Mouse (Mus musculus) limb, embryonic 10.5 days (tissue): ENCODE data around the gene Cpsf6. TPM values are rescaled to one million over a fixed set of nuclear protein-coding genes. Genes with fewer than 3 reads are reported as not detected.

ENCODE experiments used
- DNase-seq: peaks from one replicate; pipeline ENCODE4 v3.0.0-alpha.2; 2017; ENCODE audit warnings: low spot score
- H3K27ac ChIP-seq: fragments of 300-500 bp; sonication (generic); 2 replicates; pipeline ENCODE4 v1.5.1; 2016; ENCODE audit warnings: mild to moderate bottlenecking
- H3K27me3 ChIP-seq: fragments of 300-500 bp; sonication (generic); 2 replicates; pipeline ENCODE4 v1.6.1; 2016; ENCODE audit warnings: low read depth, mild to moderate bottlenecking; ENCODE audit not compliant: poor library complexity, severe bottlenecking
- H3K36me3 ChIP-seq: fragments of 300-500 bp; sonication (generic); 2 replicates; pipeline ENCODE4 v1.6.1; 2016; ENCODE audit warnings: mild to moderate bottlenecking, moderate library complexity
- H3K4me1 ChIP-seq: fragments of 300-500 bp; sonication (generic); 2 replicates; pipeline ENCODE4 v1.6.1; 2016
- H3K4me3 ChIP-seq: fragments of 300-500 bp; sonication (generic); 2 replicates; pipeline ENCODE4 v1.5.1; 2016; ENCODE audit warnings: mild to moderate bottlenecking, moderate library complexity
- H3K9me3 ChIP-seq: fragments of 300-500 bp; sonication (generic); replicated peaks from 2 replicates; pipeline ENCODE4 v1.6.1; 2016; ENCODE audit warnings: mild to moderate bottlenecking
- WGBS: fragments of 180-500 bp; shearing (Covaris S2); methylation state at CpG from one replicate; pipeline ENCODE4 v1.1.7; 2016; 5-methylcytosine and 5-hydroxymethylcytosine counted together
- polyA plus RNA-seq: library from polyadenylated mRNA; unstranded; fragments of >200 nt; fragmentation: Nextera tagmentation; extraction: Ambion mirVana; gene quantifications from 2 replicates; pipeline ENCODE4 v1.2.1, GENCODE M21; 2016

Cpsf6 gene
- 230 and 235 TPM in 2 replicates for polyA plus RNA-seq

DNA sequence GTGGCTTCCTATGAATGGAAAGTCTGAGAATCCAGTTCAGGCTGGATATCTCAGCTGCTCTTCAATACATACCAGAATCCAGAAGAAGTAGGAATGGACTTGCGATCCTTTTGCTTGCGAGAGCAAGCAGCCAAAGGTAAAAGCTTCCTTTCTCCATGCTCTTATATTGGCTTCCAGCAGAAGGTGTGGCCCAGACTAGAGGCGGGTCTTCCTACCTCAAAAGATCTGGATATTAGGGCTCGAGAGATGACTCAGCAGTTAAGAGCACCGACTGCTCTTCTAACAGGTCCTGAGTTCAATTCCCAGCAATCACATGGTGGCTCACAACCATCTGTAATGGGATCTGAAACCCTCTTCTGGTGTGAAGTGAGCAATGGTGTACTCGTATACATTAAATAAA lies at the start of gene Cpsf6:
Cpsf6 (minus strand) TSS at position 108 of the 400 bp plus-strand sequence.
- no peak within 1 kb of the TSS for H3K4me3 ChIP-seq
- peaks cover 5% of the 10 kb centered on the region for H3K4me1 ChIP-seq
- no peaks in the 10 kb centered on the region for H3K36me3 ChIP-seq
- 90% methylated on average over 6 of the region's 6 CpGs for WGBS
- H3K9me3 ChIP-seq = no peaks in the 10 kb centered on the region
- H3K27ac ChIP-seq = no peak within 1 kb of the TSS
- H3K27me3 ChIP-seq = no peaks in the 10 kb centered on the region
- no peak for DNase-seq

DNA sequence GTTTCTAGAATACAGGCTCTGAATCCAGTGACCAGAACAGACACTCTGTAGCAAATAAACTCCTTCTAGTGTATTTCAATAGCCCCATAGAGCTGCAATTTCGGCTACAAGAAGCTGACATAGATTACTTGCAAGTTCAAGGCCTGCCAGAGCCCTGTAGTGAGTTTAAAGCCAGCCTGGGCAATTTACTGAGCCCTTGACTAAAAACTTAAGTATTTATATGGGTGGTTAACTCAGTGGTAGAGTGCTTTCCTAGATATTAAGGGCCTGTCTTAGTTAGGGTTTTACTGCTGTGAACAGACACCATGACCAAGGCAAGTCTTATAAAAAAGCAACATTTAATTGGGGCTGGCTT lies 46.8 kb upstream of the Cpsf6 start:
- 77% methylated on average over 1 of the region's 1 CpGs for WGBS
- no peaks in the 10 kb centered on the region for H3K9me3 ChIP-seq
- peaks cover 6% of the 10 kb centered on the region; the same call in 1 of the 2 replicates for H3K27me3 ChIP-seq
- no peaks in the 10 kb centered on the region for H3K36me3 ChIP-seq
- no peaks in the 10 kb centered on the region for H3K4me1 ChIP-seq
- no peak overlapping the region for H3K4me3 ChIP-seq
- DNase-seq = no peak
- no peak overlapping the region for H3K27ac ChIP-seq

DNA sequence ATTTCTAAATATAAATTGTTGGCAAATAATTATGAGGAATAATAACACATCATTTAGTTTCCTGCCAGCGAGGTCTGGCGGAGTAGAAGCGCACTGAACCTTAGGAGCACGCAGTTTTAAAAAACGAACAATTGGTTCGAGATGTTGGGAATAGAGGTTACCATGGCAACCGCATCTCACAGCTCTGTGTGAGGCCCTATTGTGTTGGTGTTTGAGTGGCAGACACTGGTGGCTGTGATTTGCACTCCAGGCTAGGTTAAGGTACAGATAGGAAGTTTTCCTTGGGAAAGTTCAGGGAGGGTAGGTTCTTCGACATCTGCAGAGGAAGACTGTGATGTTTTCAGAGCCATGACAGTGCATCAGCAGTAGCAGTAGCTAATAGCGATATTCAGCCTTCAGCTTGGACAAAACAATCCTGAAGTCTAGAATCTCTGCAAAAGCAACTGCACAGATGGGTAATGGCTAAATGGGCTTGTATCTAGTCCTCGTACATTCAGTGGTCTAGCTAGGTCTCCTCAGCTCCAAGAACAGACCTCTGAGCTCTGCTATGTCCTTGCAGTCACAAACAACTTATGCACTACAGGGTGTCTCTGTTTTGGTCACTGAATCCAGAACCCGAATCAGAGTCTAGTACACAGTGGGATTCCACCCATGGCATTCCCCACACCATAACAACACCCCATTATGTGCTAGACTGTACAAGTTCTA lies 46.2 kb upstream of the Cpsf6 start:
- peaks cover 9% of the 10 kb centered on the region; the same call in 1 of the 2 replicates for H3K27me3 ChIP-seq

DNA sequence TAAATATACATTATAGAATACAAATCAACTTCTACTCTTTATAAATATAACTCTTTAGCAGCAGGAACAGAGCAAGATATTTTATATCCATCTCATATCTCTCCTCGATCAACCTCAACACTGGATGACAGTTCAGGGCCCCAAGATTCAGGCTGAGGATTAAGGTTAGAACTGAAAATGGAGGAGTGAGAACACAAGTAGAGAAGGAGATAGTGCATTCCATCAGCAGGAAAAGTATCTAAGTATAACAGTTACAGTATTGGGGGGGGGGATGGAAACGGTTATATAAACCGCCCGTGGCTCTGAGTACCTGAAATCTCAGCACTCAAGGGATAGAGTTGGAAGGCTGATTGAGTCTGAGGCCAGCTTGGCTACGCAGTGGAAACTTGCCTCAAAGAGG lies 45.2 kb upstream of the Cpsf6 start:
- H3K4me1 ChIP-seq = no peaks in the 10 kb centered on the region
- no peaks in the 10 kb centered on the region for H3K36me3 ChIP-seq
- no peaks in the 10 kb centered on the region for H3K9me3 ChIP-seq
- WGBS = 92% methylated on average over 5 of the region's 5 CpGs
- no peak overlapping the region for H3K4me3 ChIP-seq
- H3K27ac ChIP-seq = no peak overlapping the region
- DNase-seq = no peak
- peaks cover 17% of the 10 kb centered on the region; the same call in 1 of the 2 replicates for H3K27me3 ChIP-seq

More for the DNA sequence above, 46.2 kb upstream of the Cpsf6 start:
- 60% methylated on average over 11 of the region's 11 CpGs for WGBS
- Histone ChIP-seq H3K36me3 (no peaks in the 10 kb centered on the region), H3K4me1 (no peaks in the 10 kb centered on the region), H3K4me3 (no peak overlapping the region), H3K27ac (no peak overlapping the region), H3K9me3 (no peaks in the 10 kb centered on the region)
- DNase-seq = no peak

DNA sequence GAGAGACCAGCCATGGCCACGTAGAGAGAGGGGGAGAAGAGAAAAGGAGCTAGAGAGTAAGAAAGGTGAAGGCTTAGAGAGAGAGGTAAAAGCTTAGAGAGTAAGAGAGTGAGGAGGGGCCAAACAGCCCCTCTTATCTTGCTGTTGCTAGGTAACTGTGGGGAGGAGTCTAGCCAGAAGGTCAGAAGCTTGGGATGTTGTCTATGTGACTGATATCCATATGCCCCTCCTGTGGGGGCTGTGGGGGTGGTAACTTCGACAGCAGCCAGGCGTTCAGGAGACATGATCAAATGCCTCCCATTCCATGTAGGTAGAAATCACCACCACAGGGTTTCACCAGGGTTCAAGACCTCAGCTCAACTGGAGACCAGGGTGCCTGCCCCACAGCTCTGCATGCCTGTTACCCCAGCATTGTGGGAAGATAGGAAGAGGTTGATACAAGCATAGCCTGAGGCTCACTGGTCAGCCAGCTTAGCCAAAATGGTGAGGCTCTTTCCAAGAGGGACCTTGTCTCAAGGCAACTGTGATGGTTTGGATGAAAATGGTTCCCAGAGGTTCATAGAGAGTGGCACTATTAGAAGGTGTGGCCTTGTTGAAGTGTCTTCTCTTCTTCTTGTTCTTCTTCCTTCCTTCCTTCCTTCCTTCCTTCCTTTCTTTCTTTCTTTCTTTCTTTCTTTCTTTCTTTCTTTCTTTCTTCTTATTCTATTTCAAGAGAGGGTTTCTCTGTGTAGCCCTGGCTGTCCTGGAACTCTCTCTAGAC lies 44.5 kb upstream of the Cpsf6 start:
- Histone ChIP-seq H3K4me1 (no peaks in the 10 kb centered on the region), H3K36me3 (no peaks in the 10 kb centered on the region), H3K4me3 (no peak overlapping the region), H3K27ac (no peak overlapping the region), H3K9me3 (no peaks in the 10 kb centered on the region), H3K27me3 (peaks cover 23% of the 10 kb centered on the region; the same call in 1 of the 2 replicates)
- WGBS = 66% methylated on average over 3 of the region's 3 CpGs
- no peak for DNase-seq

DNA sequence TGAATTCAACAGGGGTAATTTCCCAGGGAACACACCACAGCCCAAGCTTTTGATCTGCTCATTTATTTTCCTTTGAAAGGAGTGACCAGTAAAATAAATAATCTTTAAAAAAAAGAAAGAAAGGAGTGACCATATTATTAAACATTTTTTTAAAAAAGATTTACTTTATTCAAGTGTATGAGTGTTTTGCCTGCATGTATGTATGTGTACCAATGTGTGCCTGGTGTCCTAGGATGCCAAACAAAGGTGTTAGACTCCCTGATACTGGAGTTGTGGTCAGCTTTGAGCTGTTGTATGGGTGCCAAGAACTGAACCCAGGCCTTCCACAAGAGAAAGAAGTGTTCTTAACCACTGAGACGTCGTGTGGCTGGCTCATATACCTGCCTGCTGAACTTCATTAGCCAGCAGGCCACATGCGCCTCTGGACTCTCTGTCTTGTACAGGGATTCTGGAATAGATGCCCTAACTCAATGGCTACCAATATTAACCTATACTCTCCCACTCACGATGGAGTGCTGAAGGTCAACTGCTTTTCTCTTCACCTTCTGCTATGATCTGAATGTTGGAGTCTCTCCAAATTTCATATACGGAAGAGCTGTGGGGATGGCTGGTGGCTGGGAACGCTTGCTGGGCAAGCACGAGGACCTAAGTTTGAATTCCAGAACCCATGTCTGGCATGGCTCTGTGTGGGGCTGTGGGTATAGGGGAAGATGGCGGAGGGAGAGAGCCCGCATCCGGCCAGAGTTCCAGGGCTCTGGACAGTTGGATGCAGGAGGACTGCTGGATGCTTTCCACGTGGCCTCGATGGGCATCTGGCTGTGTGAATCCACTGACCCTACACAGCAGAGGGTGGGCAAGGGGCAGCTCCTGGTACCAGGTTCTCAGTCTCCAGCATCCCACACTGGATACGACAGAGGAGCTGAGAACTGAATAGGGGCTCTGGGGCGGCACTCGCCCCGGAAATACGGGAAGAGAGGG lies 43.5 kb upstream of the Cpsf6 start:
- WGBS = 89% methylated on average over 17 of the region's 17 CpGs
- no peaks in the 10 kb centered on the region for H3K9me3 ChIP-seq

DNA sequence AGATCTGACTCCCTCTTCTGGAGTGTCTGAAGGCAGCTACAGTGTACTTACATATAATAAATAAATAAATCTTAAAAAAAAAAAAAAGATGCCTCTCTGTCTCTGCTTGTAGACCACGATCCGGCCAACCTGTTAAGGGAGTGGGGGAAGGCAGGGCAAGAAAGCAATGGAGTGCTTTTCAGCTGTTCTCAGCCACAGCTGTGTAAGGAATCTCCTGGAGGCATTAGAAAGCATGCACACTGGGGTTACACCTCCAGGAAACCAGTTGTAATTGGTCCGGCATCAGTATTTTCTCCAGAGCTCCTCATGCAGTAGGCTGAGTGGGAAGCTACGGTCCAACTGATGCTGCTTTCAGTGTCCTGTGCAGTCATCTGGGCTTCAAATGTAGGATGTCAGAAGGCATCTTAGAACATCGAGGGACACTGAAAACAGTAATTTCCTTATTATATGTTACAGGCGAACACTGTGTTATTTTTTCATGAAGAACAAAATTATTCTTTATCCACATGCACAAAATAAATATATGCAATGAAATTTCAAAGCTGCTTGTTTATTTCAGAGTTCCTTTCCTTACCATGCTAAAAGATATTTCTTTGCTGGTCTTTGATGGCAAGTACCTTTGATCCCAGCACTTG lies 42.5 kb upstream of the Cpsf6 start:
- Histone ChIP-seq H3K36me3 (no peaks in the 10 kb centered on the region), H3K27me3 (peaks cover 35% of the 10 kb centered on the region; the same call in 1 of the 2 replicates), H3K9me3 (no peaks in the 10 kb centered on the region), H3K27ac (no peak overlapping the region), H3K4me1 (peaks cover 17% of the 10 kb centered on the region), H3K4me3 (no peak overlapping the region)
- no peak for DNase-seq
- WGBS = 88% methylated on average over 6 of the region's 6 CpGs

More for the DNA sequence above, 43.5 kb upstream of the Cpsf6 start:
- no peak for DNase-seq
- H3K27me3 ChIP-seq = peaks cover 30% of the 10 kb centered on the region; the same call in 1 of the 2 replicates
- no peak overlapping the region for H3K27ac ChIP-seq
- H3K4me1 ChIP-seq = peaks cover 7% of the 10 kb centered on the region
- H3K36me3 ChIP-seq = no peaks in the 10 kb centered on the region
- H3K4me3 ChIP-seq = no peak overlapping the region

DNA sequence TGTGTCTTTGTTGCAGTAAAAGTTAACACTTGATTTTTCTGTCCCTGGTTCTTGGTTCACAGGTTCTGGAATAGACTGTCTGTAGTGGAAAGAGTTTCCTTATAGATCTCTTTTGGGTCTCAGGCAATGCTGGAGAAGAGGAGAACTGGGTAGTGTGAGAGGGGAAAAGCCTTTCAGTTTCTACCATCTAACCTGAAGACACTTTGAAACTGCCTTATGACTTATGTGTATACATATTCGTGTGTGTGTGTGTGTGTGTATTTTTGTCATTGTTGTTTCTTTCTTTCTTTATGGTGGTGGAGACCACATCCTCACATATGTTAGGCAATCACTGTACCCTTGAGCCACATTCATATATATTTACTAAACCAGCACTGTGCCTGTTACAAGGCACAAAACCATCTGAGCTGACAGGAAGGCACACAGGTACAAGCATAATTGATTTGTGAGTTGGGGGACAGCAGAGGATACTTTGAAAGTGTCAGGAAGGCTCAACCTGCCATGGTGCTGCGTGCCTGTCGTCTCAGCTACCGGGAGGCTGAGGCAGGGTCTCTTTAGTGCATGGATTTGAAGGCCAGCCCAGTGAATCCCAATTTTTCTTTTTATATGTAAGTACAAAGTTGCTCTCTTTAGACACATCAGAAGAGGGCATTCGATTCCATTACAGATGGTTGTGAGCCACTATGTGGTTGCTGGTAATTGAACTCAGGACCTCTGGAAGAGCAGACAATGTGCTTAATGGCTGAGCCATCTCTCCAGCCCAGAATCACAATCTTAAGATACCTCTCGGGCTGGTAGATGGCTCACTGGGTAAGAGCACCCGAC lies 41.7 kb upstream of the Cpsf6 start:
- 80% methylated on average over 7 of the region's 7 CpGs for WGBS
- Histone ChIP-seq H3K27me3 (peaks cover 39% of the 10 kb centered on the region; the same call in 1 of the 2 replicates), H3K36me3 (no peaks in the 10 kb centered on the region), H3K4me1 (peaks cover 21% of the 10 kb centered on the region), H3K9me3 (no peaks in the 10 kb centered on the region), H3K4me3 (no peak overlapping the region), H3K27ac (no peak overlapping the region)
- DNase-seq = no peak

DNA sequence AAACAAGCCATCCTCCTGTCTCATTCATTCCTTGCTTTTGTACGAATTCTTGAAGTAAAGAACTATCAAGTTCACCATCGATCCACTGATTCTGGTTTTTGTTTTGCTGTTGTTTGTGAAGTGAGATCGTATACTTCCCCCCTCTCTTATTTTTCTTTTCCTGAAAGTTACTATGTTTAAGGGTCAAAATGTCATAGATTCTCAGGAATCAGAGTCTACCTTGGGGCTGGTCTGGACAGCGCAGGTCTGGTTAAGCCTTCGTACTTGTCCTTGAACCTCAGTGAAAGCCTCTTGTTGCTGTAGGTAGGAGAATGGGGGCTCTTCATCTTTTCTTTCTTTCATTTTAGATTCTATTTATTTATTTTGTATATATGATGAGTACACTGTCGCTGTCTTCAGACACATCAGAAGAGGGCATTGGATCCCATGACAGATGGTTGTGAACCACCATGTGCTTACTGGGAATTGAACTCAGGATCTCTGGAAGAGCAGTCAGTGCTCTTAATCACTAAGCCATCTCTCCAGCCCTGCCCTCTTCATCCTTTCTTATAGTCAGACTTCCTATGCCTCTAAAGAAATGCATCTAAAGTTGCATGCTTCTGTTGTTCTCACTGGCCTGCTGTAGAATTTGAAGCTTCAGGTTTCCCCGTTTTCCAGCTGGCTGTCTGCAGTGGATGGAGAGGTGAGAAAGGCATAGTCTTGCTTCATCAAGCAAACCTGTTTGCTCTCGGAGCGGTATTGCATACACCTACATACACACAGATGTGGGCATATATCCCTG lies 40.9 kb upstream of the Cpsf6 start:
- H3K4me1 ChIP-seq = peaks cover 21% of the 10 kb centered on the region
- WGBS = 88% methylated on average over 9 of the region's 9 CpGs
- H3K27ac ChIP-seq = no peak overlapping the region
- no peak overlapping the region for H3K4me3 ChIP-seq
- DNase-seq = no peak
- peaks cover 39% of the 10 kb centered on the region; the same call in 1 of the 2 replicates for H3K27me3 ChIP-seq
- H3K36me3 ChIP-seq = no peaks in the 10 kb centered on the region
- no peaks in the 10 kb centered on the region for H3K9me3 ChIP-seq

DNA sequence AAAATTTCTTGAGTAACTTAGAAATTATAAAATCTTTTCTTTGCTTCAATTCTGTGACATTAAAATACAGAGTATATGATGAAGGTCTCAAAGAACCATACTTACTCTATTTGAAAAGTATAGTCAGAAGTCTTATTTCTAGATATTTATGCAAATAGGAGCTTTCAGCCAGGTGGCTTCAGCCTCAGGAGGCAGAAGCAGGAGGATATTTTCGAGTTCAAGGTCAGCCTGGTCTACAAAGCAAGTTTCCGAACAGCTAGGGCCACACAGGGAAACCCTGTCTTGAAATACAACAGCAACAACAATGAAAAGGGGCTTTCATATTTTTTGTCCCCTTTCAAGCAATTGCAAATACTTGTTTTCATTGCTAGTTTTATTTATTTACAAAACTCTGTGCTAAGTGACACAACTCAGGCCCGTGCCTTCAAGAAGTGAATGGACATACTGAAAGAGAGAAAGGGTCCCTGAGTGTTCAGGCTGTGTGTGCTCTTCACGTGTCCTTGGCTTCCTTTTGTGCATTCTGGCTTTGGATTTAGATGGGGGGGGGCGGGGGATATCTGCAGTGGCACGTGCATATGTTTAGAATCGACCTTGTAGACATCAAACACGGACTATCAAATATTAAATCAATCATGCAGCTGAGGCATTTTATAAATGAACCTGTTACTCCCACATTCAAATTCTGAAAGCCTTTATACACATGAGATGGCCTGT lies 39.9 kb upstream of the Cpsf6 start:
- peaks cover 39% of the 10 kb centered on the region; the same call in 1 of the 2 replicates for H3K27me3 ChIP-seq
- no peak overlapping the region for H3K4me3 ChIP-seq
- WGBS = 81% methylated on average over 8 of the region's 8 CpGs
- no peaks in the 10 kb centered on the region for H3K9me3 ChIP-seq
- no peaks in the 10 kb centered on the region for H3K36me3 ChIP-seq
- H3K4me1 ChIP-seq = peaks cover 21% of the 10 kb centered on the region
- H3K27ac ChIP-seq = no peak overlapping the region
- no peak for DNase-seq
